Mouse (Mus musculus): ENCODE data around the gene Zfp358. TPM values are rescaled to one million over a fixed set of nuclear protein-coding genes. Genes with fewer than 3 reads are reported as not detected.

The Zfp358 gene
- polyA plus RNA-seq (2016; fragmentation: Nextera tagmentation; extraction: Ambion mirVana), result 77.9 and 79.9 TPM in 2 replicates

GRCm38 (mm10) chr8:3492901-3493844, at the start of gene Zfp358:
Gene Zfp358 (plus strand): TSS chr8:3493138.
- H3K36me3 ChIP-seq, result peaks cover 36% of the 10 kb centered on the region
- no peaks in the 10 kb centered on the region for H3K27me3 ChIP-seq
- ATAC-seq (ENCODE audit: low FRiP score), result peak; percentile 92
- peaks cover 7% of the 10 kb centered on the region for H3K9me3 ChIP-seq (replicated peaks)
- H3K27ac ChIP-seq, result peak within 1 kb of the TSS; percentile 93
- H3K4me3 ChIP-seq, result peak within 1 kb of the TSS; percentile 91
- H3K9ac ChIP-seq, result peak within 1 kb of the TSS; percentile 97
- peak within 1 kb of the TSS; percentile 73 for H3K4me2 ChIP-seq (replicated peaks)
- H3K4me1 ChIP-seq, result peaks cover 18% of the 10 kb centered on the region
- WGBS, result under 1% methylated on average over 64 of the region's 64 CpGs

GRCm38 (mm10) chr8:3449226-3449625, 43.7 kb upstream of the Zfp358 start:
- H3K27me3 ChIP-seq, result no peaks in the 10 kb centered on the region
- no peak overlapping the region for H3K4me3 ChIP-seq
- peaks cover 85% of the 10 kb centered on the region for H3K36me3 ChIP-seq
- no peak for ATAC-seq (ENCODE audit: low FRiP score)
- WGBS, result 91% methylated on average over 2 of the region's 2 CpGs
- H3K4me1 ChIP-seq, result no peaks in the 10 kb centered on the region
- H3K9ac ChIP-seq, result no peak overlapping the region
- no peak overlapping the region for H3K27ac ChIP-seq
- no peak overlapping the region for H3K4me2 ChIP-seq (replicated peaks)
- H3K9me3 ChIP-seq (replicated peaks), result no peaks in the 10 kb centered on the region; the same call in 1 of the 2 replicates

GRCm38 (mm10) chr8:3450670-3451069, 42.3 kb upstream of the Zfp358 start:
- Histone ChIP-seq H3K27ac (no peak overlapping the region), H3K27me3 (no peaks in the 10 kb centered on the region), H3K4me3 (no peak overlapping the region), H3K4me1 (no peaks in the 10 kb centered on the region), H3K9ac (no peak overlapping the region), H3K4me2 (replicated peaks) (no peak overlapping the region), H3K9me3 (replicated peaks) (no peaks in the 10 kb centered on the region; the same call in 1 of the 2 replicates), H3K36me3 (peaks cover 92% of the 10 kb centered on the region)
- 28% methylated on average over 5 of the region's 5 CpGs for WGBS
- ATAC-seq (ENCODE audit: low FRiP score), result peak; percentile 51; the same call in 1 of the 2 replicates

- Histone ChIP-seq H3K9me3 (replicated peaks) (no peaks in the 10 kb centered on the region; the same call in 1 of the 2 replicates), H3K9ac (no peak overlapping the region), H3K4me1 (no peaks in the 10 kb centered on the region), H3K36me3 (peaks cover 90% of the 10 kb centered on the region), H3K27me3 (no peaks in the 10 kb centered on the region), H3K27ac (no peak overlapping the region), H3K4me2 (replicated peaks) (no peak overlapping the region), H3K4me3 (no peak overlapping the region)
- 96% methylated on average over 25 of the region's 25 CpGs for WGBS
- no peak for ATAC-seq (ENCODE audit: low FRiP score)
Measured at GRCm38 (mm10) chr8:3451992-3452391, 40.9 kb upstream of the Zfp358 start.

- Histone ChIP-seq H3K4me3 (no peak overlapping the region), H3K9ac (no peak overlapping the region), H3K9me3 (replicated peaks) (no peaks in the 10 kb centered on the region), H3K27me3 (no peaks in the 10 kb centered on the region), H3K4me2 (replicated peaks) (no peak overlapping the region), H3K27ac (no peak overlapping the region), H3K4me1 (peaks cover 7% of the 10 kb centered on the region; the same call in 1 of the 2 replicates), H3K36me3 (no peaks in the 10 kb centered on the region)
- WGBS, result 90% methylated on average over 2 of the region's 2 CpGs
- ATAC-seq (ENCODE audit: low FRiP score), result no peak
Measured at GRCm38 (mm10) chr8:3463248-3463647, 29.7 kb upstream of the Zfp358 start.

GRCm38 (mm10) chr8:3464309-3464708, 28.6 kb upstream of the Zfp358 start:
- no peaks in the 10 kb centered on the region for H3K36me3 ChIP-seq
- H3K4me3 ChIP-seq, result no peak overlapping the region
- peaks cover 8% of the 10 kb centered on the region; the same call in 1 of the 2 replicates for H3K4me1 ChIP-seq
- H3K9me3 ChIP-seq (replicated peaks), result no peaks in the 10 kb centered on the region
- 60% methylated on average over 5 of the region's 5 CpGs for WGBS
- H3K27ac ChIP-seq, result no peak overlapping the region
- no peak overlapping the region for H3K4me2 ChIP-seq (replicated peaks)
- ATAC-seq (ENCODE audit: low FRiP score), result no peak
- H3K9ac ChIP-seq, result no peak overlapping the region
- no peaks in the 10 kb centered on the region for H3K27me3 ChIP-seq

GRCm38 (mm10) chr8:3467006-3467885, 25.7 kb upstream of the Zfp358 start, which contains the start of gene Pex11g:
Gene Pex11g (minus strand): TSS chr8:3467680.
- 9% methylated on average over 32 of the region's 32 CpGs for WGBS
- no peaks in the 10 kb centered on the region for H3K9me3 ChIP-seq (replicated peaks)
- H3K27me3 ChIP-seq, result no peaks in the 10 kb centered on the region
- peak; percentile 91 for ATAC-seq (ENCODE audit: low FRiP score)
- peaks cover 8% of the 10 kb centered on the region; the same call in 1 of the 2 replicates for H3K4me1 ChIP-seq
- peak within 1 kb of the TSS; percentile 89 for H3K27ac ChIP-seq
- H3K4me2 ChIP-seq (replicated peaks), result peak within 1 kb of the TSS; percentile 67
- peak within 1 kb of the TSS; percentile 35 for H3K4me3 ChIP-seq
- peak within 1 kb of the TSS; percentile 68 for H3K9ac ChIP-seq
- H3K36me3 ChIP-seq, result no peaks in the 10 kb centered on the region

- 57% methylated on average over 9 of the region's 9 CpGs for WGBS
- peak overlapping the region; percentile 67 for H3K4me2 ChIP-seq (replicated peaks)
- H3K9me3 ChIP-seq (replicated peaks), result no peaks in the 10 kb centered on the region
- H3K9ac ChIP-seq, result peak overlapping the region; percentile 68
- no peaks in the 10 kb centered on the region for H3K27me3 ChIP-seq
- peak overlapping the region; percentile 35 for H3K4me3 ChIP-seq
- H3K36me3 ChIP-seq, result no peaks in the 10 kb centered on the region
- peak; percentile 41 for ATAC-seq (ENCODE audit: low FRiP score)
- H3K4me1 ChIP-seq, result peaks cover 8% of the 10 kb centered on the region; the same call in 1 of the 2 replicates
- H3K27ac ChIP-seq, result peak overlapping the region; percentile 89
Measured at GRCm38 (mm10) chr8:3467886-3468545, 24.9 kb upstream of the Zfp358 start.

GRCm38 (mm10) chr8:3468838-3469237, 24.1 kb upstream of the Zfp358 start:
- ATAC-seq (ENCODE audit: low FRiP score), result no peak

GRCm38 (mm10) chr8:3470562-3470961, 22.4 kb upstream of the Zfp358 start, which contains the start of gene Tex45:
Gene Tex45 (plus strand): TSS chr8:3470862.
- no peak for ATAC-seq (ENCODE audit: low FRiP score)
- Histone ChIP-seq H3K9ac (no peak within 1 kb of the TSS), H3K27ac (no peak within 1 kb of the TSS), H3K9me3 (replicated peaks) (no peaks in the 10 kb centered on the region), H3K4me3 (no peak within 1 kb of the TSS), H3K4me1 (peaks cover 8% of the 10 kb centered on the region; the same call in 1 of the 2 replicates), H3K27me3 (peaks cover 5% of the 10 kb centered on the region; the same call in 1 of the 2 replicates), H3K4me2 (replicated peaks) (no peak within 1 kb of the TSS), H3K36me3 (no peaks in the 10 kb centered on the region)

More at GRCm38 (mm10) chr8:3468838-3469237, 24.1 kb upstream of the Zfp358 start:
- no peak overlapping the region for H3K4me2 ChIP-seq (replicated peaks)
- H3K36me3 ChIP-seq, result no peaks in the 10 kb centered on the region
- H3K4me1 ChIP-seq, result peaks cover 8% of the 10 kb centered on the region; the same call in 1 of the 2 replicates
- H3K27ac ChIP-seq, result no peak overlapping the region
- no peak overlapping the region for H3K4me3 ChIP-seq
- H3K9me3 ChIP-seq (replicated peaks), result no peaks in the 10 kb centered on the region
- 93% methylated on average over 1 of the region's 1 CpGs for WGBS
- H3K9ac ChIP-seq, result no peak overlapping the region
- no peaks in the 10 kb centered on the region for H3K27me3 ChIP-seq

- Histone ChIP-seq H3K4me2 (replicated peaks) (peak overlapping the region; percentile 50), H3K4me1 (no peaks in the 10 kb centered on the region), H3K27me3 (peaks cover 22% of the 10 kb centered on the region), H3K9ac (peak overlapping the region; percentile 47), H3K27ac (no peak overlapping the region), H3K9me3 (replicated peaks) (no peaks in the 10 kb centered on the region), H3K4me3 (peak overlapping the region; percentile 27), H3K36me3 (no peaks in the 10 kb centered on the region)
- peak; percentile 47 for ATAC-seq (ENCODE audit: low FRiP score)
- 28% methylated on average over 37 of the region's 37 CpGs for WGBS
Measured at GRCm38 (mm10) chr8:3475715-3476429, 17.1 kb upstream of the Zfp358 start.

All from hindbrain, embryonic 12.5 days (tissue).